Mouse (Mus musculus) lung, postnatal 10 days (tissue): ENCODE measurements around the gene Slc1a5.

Experiments used
- DNase-seq: peaks from one replicate; pipeline ENCODE4 v3.0.0; 2021

The Slc1a5 gene

DNA sequence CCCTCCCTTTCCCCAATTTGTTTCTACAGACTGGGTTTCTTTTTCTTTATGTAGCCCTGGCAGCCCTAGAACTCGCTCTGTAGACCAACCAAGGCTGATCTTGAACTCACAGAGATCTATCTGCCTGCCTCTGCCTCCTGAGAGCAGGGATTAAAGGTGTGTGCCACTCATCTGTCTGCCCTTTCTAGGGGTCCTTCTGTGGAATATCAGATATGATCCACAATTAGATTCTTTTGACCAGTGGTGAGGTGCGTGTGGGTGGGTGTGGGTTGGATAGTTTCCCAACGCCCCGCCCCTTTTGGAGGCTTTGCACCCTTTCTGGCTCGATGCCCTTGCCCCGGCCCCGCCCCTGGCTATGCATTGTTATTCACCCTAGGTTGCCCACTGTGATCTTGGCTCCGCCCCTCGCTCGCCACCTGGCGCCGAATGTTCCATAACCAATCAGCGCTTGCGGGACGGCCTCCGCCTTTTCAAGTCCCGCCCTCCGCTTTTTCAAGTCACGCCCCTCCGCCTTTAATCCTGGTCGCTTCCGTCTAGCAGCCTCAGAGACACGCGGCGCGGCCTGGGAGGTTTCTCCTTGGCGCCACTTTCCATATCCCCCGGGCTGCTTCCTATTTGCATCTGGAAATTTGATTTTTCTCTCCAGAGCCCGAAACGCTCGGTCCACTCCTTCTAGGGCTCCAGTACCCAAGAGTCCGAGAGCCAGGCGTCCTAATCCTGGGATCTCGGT lies at the start of gene Slc1a5:
TSS of gene Slc1a5 (plus strand) at position 516 of the 730 bp plus-strand sequence.
- DNase-seq, result peak; percentile 97

DNA sequence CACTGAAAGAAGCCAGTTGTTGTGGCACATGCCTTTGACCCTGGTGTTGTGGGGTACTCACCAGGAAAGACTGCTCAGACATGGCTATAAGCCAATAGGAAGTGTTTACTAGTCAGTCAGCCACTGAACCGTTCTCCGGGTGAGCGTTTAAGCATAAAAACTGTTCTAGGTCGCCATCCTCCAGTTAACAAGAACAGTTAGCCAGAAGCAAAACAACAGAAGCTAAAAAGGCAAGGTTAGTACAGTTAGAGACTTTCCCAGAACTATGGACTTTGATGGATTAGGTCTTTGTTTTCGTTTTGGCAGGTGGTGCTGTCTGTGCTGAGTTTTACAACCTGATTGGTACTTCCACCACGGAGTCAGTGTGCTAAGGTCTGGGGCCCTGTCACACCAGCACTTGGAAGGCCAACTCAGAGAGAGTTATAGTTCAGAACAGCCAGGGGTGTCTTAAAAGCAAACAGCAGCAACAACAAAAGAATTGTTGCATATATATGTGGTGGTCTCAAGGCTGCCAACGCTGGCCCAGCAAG lies 49.2 kb upstream of the Slc1a5 start:
- no peak for DNase-seq

DNA sequence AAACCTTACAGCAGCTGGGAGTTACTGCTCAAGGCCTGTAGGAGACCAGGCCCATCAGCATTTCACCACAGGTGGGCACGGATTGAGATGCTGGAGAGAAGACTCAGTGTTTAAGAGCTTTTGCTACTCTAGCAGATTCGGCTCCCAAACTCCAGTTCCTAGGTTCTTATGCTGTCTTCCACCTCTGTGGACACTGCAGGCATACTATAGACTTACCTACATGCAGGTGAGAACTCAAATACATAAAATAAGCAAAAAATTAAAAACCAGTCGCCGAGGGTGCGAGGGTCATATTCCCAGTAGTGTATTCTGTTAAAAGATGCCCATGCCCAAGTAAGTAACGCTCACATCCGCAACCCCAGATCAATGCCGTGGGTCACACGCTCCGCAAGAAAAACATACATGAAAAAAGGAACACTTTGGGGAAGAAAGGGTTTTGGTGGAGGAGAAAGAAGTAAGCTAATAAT lies 43.5 kb upstream of the Slc1a5 start:
- DNase-seq, result no peak

DNA sequence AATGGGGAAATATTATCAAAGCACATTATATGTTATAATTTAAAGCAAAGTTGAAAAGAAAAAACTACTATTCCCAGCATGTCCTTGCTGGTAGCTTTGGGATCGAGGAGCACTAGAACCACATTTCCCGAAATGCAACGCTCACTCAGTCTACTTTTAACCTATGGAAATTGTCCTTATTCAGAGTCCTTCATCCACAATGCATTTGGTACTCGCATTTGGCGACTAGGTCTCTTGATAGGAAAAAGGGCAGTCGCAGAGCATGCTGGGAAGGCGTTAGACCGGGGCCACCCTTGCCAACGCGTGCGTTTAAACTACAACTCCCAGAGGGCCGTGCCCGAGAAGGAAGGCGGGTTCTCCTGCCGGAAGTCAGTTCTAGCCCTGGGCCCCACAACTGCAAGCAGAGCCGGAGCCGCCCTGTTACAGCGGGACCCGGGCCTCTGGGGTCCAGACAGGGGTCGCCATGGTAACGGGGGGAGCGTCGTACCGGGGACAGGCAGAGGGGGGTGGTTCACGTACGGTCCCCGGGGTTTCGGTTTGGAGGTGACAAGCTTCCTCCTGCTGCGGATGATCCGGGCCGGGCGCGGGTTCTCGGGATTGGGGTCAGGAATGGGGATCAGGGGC lies 43.0 kb upstream of the Slc1a5 start, which contains the start of gene Ap2s1:
TSS of gene Ap2s1 (plus strand) at position 338 of the 624 bp plus-strand sequence.
- peak; percentile 99 for DNase-seq

DNA sequence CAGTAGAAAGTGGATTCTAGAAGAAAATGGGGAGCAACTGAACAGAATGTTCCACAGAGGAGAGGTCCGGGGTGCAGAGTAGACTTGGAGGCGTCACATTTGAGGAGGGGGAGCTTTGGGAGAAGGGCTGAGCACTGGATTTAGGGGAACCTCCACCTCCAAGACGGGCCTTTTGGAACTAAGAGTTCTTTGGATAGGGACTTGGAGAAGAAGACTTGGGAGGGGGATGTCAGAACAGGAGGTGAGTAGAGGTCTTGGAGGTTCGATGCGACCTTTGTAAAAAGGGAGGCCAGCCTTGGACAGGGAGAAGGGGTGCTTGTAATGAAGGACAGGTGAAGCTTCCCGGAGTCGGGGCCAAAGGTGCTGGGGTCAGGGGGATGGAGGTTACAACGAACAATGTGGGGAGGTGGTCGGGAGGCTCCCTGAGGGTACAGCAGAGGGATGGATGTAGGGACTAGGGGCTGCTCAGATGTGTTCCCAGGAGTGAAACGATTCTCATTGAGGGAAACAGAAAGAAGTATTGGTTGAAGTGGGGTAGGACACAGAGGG lies 42.0 kb upstream of the Slc1a5 start:
- DNase-seq, result no peak

DNA sequence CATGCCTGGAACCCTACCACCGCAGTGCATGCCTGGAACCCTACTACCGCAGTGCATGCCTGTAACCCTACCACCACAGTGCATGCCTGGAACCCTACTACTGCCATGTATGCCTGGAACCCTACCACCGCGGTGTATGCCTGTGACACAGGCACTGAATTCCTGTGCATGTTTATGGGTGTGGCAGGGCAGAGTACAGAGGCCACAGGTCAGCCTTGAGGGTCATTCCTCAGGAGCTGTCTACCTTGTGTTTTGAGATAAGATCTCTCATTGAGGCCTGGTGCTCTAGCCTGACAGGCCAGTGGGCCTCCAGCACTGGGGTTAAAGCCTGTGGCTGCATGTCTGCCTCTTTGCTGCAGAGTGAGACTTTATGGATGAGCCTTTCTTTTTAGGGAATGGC lies 35.8 kb upstream of the Slc1a5 start:
- no peak for DNase-seq

DNA sequence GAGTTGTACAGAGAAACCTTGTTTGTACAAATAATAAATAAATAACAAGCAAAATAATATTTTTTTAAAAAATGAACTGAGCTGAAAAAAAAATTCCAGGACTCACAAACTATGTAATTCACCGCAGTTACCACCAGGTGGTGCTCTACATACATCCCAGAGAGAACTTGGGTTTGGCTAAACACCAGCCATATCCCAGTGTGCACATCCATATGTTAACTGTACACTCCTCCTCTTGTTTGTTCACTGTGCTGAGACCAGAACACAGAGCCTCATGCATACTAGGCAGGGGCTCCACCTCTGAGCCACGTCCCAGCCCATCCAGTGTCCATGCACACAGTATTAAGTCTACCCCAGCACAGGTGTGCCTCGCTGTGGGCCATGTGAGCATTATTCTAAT lies 35.0 kb upstream of the Slc1a5 start:
- peak; percentile 79 for DNase-seq

DNA sequence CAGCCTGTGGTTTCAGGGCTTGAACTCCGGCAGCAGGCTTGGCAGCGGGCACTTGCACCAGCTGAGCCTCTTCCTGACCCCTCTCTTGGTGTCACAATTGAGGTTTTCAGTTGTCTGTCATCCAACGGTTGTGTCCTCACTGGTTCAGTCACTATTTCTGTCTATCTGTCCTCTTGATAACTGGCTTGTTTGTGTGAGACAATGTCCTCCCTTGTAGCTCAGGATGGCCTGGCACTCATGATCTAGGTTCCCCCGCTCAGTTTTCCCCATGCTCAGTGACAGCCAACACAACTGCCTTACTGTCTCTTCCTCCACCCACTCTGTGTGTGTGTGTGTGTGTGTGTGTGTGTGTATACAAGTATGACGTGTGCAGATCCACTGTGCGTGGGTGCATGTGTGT lies 33.5 kb upstream of the Slc1a5 start:
- DNase-seq, result no peak

DNA sequence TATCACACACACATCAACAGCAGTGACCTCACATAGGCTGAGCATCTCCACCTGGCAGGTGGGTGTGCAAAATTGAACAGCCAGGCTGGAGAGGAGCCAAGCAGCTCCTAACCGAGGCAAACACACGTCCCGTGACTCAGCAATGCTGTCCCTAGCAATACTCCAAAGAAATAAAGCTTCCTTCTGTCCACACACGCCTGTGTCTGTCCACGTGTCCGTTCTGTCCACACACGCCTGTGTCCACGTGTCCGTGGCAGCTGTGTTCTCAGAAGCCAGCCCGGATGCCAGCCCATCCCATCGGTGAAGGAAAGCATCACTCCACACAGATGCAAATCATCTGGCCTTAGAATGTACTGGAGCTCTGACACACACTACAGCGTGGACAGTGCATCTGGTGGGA lies 29.1 kb upstream of the Slc1a5 start:
- DNase-seq, result no peak

DNA sequence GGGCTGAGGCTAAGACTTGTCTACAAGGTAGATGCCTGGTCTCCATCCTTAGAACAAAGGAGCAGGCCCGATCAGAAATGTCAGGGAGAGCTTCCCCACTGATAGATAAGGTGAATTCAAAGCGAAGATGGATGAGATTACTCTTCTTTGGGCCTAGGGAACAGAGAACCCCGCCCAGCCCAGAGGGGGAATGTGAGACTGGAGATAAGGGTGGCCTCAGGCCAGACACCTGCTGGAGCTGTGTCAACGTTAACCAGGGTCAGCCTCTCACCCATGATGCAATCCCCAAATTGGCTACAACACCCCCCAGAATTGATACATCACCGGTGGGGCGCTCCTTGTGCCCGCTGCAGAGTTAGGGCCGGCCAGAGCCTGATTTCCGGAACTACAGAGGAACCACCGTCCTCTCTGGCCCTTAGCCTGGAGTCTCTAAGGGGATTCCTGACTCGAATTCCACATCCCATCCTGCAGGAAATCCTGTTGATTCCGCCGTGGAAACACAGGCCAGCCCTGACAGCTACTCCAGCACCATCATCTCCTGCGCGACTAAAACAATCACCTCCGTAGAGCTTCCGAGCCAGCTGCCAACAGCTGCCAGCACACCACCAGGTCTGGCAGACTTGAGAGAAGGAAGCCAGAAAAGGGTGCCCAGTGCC lies 25.6 kb upstream of the Slc1a5 start:
- peak; percentile 67 for DNase-seq

DNA sequence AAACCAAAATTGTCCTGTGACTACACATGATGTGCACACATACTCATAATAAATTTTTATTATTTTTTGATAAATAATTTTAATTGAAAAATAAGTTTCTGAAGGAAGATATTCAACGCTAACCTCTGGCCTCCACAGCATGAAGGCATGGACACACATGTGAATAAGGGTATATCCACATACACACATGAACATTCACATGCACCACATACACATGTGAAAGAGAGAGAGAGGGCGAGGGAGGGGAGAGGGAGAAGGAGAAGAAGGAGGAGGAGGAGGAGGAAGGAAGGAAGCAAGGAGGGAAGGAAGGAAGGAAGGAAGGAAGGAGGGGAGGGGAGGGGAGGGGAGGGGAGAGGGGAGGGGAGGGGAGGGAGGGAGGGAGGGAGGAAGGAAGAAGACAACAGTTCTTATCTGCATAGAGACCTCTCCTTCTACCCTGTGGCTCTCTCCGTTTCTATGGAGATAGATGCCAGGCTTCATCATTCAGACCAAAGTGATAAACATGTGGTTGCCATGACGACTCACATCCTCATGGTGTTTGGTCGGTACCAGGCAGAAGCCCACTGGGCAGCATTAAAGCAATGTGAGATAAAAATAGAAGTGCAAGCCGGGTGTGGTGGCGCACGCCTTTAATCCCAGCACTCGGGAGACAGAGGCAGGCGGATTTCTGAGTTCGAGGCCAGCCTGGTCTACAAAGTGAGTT lies 22.1 kb upstream of the Slc1a5 start:
- no peak for DNase-seq

DNA sequence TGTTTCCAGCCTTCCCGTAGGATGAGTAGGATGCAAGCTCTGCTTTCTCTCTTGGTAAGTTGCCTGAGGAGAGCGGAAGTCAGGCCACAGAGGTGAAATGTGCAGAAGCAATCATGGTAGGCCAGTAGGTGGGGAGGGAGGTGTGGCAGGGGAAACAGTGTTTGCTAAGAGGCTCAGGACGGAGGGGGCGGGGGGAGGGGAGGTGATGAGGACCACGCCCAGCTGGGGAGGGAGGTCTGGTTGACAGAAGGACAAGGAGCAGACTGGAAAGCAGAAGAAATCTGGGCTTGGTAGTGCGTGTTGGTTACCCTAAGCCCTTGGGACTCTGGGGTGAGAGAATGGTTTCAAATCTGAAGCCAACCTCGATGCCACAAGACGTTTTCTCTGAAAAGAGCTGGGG lies 20.8 kb upstream of the Slc1a5 start:
- peak; percentile 70 for DNase-seq

DNA sequence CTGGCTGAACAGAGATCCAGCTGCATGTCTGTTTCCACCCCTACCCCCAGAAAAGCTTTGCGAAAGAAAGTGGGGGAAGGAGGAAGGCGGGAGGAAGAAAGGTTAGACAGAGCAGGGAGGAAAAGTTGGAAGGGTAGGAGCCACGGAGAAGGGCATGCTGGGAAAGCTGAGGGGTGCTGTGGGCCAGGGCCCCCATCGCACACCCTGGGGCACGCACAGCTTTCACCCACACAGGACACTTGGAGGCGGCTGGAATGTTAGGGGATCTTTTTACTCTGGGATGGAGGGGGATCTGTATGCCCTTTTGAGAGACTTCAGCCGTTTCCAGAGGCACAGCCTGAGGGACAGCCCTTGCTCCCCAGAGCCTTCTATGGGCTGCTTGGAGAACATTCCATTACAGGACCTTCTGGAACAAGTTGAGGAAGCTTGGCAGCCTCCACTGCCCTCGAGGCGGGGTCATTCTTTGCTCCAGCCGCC lies 20.1 kb upstream of the Slc1a5 start:
- peak; percentile 92 for DNase-seq

DNA sequence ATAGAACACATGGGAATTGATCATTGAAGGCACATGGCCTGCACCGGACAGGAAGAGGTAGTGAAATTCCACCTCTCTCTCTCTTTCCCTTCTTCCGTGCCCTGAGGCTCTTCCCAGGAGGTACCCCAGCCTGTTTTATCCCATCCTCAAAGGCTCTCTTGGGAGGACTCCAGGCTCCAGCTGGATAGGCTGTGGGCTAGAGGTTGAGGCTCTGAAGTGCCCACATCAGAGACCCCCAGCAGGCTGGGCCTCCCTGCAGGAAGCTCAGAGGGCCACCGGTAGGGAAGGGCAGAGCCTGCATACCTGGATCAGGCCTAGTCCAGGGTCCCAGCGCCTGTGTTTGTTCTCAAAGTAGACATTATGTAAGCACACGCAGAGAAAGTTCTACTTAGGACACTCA lies 19.5 kb upstream of the Slc1a5 start:
- DNase-seq, result peak; percentile 36

DNA sequence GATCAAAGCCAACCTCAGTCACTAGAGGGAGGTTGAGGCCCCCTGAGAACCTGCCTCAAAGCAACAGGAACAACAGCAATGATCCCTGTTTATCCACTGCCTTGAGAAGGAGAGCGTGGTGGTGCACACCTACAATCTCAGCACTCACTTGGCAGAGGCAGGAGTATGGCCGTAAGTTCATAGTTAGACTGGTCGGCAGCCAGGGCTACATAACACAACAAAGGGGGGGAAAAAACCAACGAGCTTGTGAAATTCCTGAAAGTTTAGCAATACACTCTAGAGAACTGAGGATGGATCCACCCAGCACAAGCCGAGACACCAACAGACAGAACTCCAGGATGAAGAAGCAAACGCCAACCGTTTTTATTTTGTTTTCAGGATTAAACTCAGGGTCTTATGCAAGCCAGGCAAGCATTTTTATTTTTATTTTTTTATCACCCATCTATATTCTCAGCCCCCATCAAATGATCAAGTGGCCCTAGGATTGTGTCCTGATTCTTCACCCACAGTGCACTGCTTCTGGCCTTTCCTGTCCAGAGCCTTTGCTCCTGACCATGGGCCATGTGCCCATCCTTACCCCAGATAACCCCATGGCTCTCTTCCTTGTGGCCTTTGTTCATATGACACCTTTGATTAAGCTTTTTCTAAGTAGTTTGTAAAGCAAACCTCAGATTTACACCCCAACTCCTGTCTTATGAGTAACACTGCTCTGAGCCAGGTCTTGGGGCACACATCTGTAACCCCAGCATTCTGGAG lies 17.5 kb upstream of the Slc1a5 start:
- DNase-seq, result peak; percentile 40

DNA sequence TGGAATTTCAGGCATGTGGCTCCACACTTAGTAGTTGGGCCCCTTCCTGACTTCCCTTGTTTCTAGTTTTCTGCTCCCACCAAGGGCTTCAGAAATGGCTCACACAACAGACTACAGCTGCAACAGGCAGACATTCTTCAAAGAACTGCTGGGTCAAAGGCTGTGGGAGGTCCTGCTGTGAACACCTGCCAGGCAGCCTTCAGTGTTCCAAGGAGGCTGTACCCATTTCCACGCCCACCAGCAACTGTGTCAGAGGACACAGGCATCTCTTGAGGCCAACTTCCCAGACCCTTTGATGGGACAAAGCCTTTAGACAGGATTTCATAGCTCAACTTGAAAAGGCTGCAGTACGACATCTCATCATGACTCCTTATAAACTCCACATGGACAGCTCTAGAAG lies 14.7 kb upstream of the Slc1a5 start:
- DNase-seq, result peak; percentile 16

DNA sequence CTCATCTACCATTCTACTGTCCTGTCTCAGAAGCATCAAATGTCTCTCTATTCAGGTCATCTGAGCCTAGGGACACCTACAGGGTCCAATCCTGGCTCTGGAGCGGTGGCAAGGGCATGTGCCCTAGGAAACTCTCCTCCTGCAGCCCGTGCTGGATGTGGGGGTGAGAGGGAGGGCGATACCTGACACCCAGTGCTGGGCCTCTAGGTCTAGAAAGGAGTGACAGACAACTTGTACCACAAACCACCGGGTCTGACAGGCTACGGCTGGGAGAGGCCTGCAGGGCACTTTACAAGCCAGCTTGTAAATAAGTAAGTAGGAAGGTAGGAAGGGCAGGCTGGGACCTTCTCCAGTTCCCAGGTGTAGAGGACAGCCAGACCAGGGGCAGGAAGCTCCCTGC lies 5.3 kb upstream of the Slc1a5 start:
- DNase-seq, result no peak

DNA sequence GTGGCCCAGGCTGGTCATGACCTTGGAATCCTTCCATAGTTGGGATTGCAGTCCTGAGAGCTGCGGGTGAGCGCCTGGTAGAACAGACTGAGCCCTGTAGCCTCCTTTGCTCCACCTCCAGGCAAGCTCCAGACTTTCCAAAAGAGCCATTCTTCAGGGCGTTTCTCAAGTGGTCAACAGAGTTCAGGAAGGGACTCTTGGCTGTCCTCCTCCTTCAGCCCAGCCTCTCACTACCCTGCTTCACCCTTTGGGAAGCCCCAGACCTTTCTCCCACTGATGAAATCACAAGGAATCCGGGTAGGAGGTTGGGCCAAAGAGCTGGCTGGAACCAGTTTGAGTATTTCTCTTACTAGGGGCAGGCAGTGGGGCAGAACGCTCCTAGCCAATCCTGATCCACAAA lies 1.1 kb upstream of the Slc1a5 start:
- peak; percentile 84 for DNase-seq

DNA sequence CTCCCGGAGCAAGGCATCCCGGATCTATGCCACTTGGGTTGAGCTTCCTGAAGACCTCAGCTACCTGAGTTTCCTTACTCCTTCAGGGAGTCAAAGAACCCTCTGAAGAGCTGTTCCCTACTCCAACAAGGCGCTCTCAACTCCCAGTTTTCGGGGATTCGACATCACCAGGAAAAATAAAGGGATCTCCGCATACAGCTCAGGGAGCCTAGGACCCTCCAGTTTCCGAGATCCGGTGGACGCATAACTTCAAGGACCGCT lies 345 bp downstream of the Slc1a5 start:
- no peak for DNase-seq

DNA sequence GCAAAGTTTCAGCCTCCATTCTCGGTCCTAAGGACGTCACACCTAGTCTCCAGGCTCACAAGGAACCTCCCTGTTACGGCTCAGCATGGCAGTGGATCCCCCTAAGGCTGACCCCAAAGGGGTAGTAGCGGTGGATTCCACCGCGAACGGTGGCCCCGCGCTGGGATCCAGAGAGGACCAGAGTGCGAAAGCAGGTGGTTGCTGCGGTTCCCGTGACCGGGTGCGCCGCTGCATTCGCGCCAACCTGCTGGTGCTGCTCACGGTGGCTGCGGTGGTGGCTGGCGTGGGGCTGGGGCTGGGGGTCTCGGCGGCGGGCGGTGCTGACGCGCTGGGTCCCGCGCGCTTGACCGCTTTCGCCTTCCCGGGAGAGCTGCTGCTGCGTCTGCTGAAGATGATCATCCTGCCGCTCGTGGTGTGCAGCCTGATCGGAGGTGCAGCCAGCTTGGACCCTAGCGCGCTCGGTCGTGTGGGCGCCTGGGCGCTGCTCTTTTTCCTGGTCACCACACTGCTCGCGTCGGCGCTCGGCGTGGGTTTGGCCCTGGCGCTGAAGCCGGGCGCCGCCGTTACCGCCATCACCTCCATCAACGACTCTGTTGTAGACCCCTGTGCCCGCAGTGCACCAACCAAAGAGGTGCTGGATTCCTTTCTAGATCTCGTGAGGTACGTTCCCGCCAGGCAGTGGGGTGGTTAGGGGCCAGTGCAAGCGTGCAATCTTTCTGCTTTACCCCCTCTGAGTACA lies 845 bp downstream of the Slc1a5 start:
- peak; percentile 35 for DNase-seq

DNA sequence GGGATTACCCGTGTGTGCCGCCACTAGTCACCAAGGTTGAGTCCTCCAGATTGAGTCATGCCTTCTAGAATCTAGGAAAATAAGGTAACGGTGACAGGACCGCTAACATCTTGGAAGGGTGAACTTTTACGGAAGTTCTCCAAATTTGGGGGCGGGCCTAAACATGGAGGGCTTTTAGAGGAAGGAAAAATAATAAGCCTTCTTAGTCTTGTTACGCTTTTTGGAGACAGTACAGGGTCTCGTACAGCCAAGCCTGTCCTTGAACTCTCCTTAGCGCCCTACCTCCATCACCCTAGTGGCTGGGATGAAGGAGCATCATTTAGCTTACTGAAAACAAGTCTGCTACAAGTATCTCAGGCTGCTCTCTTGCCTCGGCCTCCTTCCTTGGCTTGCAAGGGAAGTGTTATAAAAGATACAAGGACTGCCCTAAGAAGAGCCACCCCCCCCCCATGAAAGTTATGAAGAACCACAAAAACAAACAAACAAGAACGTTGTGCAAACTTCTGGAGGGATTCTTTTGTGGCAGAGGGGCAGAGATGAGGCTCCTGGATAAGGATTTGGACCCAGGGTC lies 1.5 kb downstream of the Slc1a5 start:
- DNase-seq, result no peak
